Mouse (Mus musculus) kidney, adult 8-10 months (tissue): Measurements from ENCODE around the gene Dip2c.

ENCODE experiments used
- DNase-seq, 2 experiments: peaks; one replicate each; pipeline ENCODE4 v3.0.0; 2022

The Dip2c gene

GRCm38 (mm10) chr13:9276322-9276855 lies at the start of gene Dip2c:
Gene Dip2c, plus strand, starts transcription at chr13:9276528.
- peak; percentile 91 to 92 for DNase-seq

GRCm38 (mm10) chr13:9227078-9227477 lies 49.2 kb upstream of the Dip2c start:
- DNase-seq: no peak

GRCm38 (mm10) chr13:9237495-9237894 lies 38.8 kb upstream of the Dip2c start:
- DNase-seq: no peak

- DNase-seq: no peak
These were observed 37.2 kb upstream of the Dip2c start for GRCm38 (mm10) chr13:9239127-9239526.

GRCm38 (mm10) chr13:9239631-9240236 lies 36.6 kb upstream of the Dip2c start:
- DNase-seq: no peak

- no peak for DNase-seq
These were observed 14.6 kb upstream of the Dip2c start for GRCm38 (mm10) chr13:9261748-9262147.

- no peak for DNase-seq
These were observed 10.8 kb upstream of the Dip2c start for GRCm38 (mm10) chr13:9265516-9265915.

GRCm38 (mm10) chr13:9276856-9277620 lies 710 bp downstream of the Dip2c start:
- peak in 1 of 2 experiments; percentile 45 for DNase-seq

DNA sequence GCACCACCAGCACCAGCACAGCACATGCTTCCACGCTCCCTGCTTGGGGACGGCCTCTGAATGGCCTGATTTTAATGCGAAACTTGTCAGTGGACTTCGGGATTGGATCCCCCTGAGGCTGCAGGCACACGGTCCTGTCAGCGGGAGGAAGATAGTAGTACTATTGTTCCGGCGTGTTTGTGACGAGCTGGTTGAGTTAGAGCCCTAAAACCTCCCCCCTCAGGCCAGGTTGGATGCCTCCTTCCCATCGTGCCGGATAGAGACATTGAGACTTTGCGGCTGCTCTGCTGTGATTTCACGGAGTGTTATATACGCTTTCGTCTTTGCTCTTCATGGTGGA lies 1.3 kb downstream of the Dip2c start:
- no peak for DNase-seq

GRCm38 (mm10) chr13:9278636-9279035 lies 2.3 kb downstream of the Dip2c start:
- DNase-seq: no peak

DNA sequence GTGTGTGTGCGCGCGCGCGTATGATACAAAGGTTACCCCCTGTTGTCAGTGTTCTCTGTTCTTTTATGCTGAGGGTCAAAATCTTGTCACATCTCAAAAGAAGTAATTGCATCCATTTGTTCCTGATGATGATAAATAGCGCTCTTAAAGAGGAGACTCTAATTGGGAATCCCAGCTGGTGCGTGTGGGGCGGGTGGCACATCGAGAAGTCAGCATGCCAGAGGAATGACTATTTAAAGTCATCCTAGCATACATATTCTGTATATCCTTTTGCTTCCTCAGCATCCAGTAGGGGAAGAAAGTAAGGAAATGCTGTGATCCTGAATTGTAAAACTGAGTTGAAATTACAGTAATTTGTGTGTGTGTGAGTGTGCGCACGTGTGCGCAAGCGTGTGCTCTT lies 6.7 kb downstream of the Dip2c start:
- no peak for DNase-seq

DNA sequence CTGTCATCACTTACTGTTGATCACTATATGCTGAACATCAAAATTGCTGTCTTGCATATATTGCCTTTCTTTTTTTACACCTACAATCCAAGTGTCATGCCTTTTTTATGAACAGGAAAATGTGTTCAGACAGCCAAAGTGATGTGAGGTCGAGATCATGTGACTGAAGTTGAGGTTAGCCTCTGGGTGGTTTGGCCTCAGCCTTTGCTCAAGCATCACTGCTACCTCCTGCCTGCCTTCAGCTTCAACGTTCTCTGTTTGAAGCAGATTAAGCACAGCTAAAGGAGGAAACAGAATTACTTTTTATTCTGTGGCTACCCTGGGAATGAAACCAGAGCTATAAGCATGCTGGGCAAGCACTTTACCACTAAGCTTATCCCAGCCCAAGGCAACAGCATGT lies 13.6 kb downstream of the Dip2c start:
- DNase-seq: no peak

GRCm38 (mm10) chr13:9296285-9296684 lies 20.0 kb downstream of the Dip2c start:
- peak in 1 of 2 experiments; percentile 17 for DNase-seq

DNA sequence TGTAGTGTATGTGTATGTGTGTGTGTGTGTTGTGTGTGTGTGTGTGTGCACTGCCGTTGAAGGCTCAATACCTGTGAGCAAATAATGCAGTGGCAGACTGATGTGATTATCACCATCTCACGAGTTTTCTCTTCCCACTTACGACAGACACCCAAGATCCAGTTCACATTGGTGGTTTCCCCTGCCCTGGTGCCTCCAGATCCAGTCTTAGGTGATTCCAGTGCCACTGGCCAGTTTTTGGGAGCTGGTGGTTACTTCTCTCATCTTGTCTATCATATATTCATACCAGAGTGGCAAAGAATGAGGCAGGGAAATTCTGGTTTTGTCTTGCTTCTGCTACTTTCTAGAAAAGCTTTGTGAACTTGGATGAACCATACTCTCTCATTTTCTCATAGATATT lies 20.9 kb downstream of the Dip2c start:
- no peak for DNase-seq

DNA sequence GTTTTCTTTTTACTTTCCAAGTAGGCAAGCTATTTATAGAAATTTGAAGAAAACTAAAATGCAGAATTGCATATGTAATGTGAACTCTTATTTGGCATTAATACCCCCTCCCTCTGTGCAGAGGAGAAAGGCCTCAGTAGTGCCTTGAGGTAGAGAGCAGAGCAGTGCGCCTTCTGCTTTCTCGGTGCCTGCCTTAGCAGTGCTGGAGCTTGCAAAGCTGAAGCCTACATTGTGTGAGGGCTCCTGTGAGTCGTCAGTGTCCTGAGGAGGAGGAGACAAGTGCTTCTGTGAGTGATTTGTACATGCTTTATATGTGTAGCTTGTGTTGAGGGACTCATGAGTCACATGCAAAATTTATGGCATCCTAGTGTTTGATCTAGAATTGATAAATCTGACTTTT lies 21.4 kb downstream of the Dip2c start:
- DNase-seq: no peak

DNA sequence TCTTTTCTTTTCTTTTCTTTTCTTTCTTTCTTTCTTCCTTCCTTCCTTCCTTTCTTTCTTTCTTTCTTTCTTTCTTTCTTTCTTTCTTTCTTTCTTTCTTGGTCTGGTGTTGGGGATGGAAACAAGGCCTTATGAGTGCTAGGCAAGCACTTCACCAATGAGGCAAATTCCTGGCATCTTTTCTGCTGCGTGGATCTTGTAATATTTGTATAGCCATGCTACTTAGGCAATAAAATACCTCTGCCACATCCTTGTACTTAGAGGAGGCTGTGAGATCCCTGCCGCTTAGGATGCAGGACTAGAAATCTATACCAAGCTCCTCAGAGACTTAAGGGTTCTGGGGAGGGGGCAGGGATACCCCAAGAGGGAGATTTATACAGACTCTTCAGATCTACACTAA lies 23.3 kb downstream of the Dip2c start:
- no peak for DNase-seq

GRCm38 (mm10) chr13:9308863-9309262 lies 32.5 kb downstream of the Dip2c start:
- no peak for DNase-seq

- no peak for DNase-seq
These were observed 34.5 kb downstream of the Dip2c start for GRCm38 (mm10) chr13:9310806-9311205.

- no peak for DNase-seq
These were observed 36.6 kb downstream of the Dip2c start for GRCm38 (mm10) chr13:9312916-9313315.

DNA sequence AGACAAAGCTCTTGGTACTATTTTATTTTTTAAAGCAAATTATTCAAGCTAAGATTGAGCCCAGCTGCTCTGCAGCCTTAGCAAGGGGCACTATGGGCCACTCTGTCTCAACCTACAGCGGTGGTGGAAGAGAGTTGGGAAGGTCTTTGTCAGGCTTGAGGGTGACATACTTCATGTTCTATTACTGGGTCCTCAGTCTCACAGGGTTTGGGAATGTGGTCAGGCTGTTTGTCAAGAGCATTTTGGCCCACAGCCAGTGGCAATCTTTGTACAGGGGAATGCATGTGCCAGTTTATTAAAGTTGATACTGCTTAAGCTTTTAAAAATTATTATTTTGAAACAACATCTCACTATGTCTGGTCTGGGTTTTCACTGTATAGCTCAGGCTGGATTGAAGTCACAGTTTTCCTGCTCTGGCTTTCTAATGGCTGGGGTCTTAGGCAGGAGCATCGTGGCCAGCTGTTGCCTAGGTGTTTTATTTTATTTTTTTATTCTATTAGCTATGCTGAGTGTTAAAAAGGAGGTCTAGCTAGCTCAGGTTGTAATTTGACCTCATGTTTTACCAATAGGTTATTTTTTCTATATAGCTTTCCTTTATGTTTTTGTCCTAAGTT lies 37.9 kb downstream of the Dip2c start:
- DNase-seq: peak; percentile 16 to 18

DNA sequence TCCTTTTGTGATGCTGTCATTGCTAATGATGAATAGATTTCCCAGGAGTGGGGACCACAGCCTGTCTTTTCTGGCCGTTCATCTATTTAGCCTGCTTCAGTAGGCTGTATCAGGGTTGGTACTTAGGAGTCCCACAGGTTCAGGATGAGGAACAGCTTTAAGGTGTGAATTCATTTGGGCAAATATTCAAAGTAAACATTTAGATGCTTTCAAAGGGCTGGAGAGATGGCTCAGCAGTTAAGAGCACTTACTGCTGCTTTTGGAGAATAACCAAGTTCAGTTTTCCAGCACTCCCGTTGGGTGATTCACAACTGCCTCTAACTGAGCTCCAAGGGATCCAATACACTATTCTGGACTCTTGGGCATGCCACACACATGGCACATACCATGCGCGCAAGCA lies 38.4 kb downstream of the Dip2c start:
- no peak for DNase-seq

DNA sequence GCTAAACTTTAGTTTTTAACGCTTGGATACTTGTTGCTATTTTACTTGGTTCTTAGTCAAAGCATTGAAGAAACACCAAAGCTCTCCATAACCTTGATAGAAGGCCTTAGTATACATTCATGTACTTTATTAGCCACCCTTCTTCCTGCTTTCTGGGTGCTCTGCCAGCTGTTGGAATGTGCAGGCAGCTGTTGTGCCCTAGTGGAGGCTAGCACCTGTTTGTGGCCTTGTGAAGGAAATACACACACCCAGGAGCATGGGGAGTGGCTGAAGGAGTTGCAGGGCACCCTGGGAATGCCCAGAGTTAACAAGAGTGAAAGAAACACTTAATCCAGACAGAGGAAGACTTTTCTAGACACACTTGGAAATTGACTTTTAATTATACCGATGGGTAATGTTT lies 43.4 kb downstream of the Dip2c start:
- DNase-seq: no peak

- no peak for DNase-seq
These were observed 48.9 kb downstream of the Dip2c start for GRCm38 (mm10) chr13:9325262-9325661.

DNA sequence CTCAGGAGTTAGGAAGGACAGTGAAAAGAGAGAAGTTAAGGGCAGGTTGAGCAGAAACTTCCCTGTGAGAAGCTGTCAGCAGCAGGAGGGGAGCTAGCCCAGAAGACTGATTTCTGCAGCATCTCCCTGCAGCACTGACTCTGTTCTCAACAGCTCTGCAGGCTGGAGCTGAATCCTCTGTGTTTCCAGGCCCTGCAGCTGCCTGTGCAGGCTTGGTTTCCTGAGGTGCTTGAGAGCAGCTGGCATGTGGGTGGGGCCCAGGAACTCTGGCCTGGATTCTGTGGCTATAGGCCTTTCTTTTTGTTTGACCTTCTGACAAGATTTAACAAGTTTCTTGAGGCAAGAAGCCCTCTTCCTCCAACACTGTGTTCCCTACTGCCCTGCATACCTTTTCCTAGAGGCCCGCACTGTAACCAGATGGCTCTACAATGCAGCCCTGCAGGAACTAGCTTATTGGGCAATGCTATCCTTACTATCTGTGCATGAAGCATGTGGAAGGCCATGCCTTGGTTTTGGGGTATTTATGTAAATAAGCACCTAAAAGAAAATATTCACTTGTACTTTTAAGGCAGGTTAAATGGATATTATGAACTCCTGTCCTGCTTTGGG lies 53.1 kb downstream of the Dip2c start:
- no peak for DNase-seq
